In the genomic region with DNA sequence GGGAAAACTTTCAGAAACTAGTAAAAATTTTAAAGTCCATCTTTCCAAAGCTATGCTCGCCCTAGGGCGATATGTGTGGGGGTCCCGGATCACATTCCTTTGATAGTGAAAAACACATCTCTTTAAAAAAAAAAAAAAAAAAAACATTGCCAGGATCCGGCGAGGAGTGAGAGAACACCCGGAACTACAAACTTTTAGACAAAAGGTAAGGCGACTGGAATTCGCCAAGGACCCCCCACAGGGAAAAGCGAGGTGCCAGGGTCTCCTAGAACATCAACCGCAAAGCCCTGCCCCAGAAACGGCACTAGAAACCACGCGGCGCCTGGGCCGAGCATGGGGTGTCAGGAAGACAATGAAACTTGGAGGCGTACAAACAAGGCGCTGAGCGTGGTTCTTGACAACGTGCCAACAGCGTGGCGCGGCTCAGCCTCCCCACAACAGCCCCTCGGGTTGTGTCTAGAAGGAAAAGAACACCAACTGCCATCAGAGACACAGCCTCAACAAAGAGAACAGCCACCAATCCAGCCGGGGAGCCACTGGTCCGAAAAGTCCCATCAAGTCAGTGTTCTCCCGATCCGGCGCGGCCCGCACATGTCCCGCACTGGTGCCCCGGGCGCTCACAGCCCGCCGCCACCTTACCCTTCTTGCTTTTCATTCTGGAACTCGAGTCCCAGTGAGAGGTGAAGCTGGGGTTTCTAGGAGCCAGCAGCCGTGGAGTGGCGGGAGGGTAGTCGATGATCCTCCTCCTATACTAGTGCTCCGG, we compare ENCODE assay signal across 8 mouse cellular contexts. TPM values are rescaled to one million over a fixed set of nuclear protein-coding genes. Genes with fewer than 3 reads are reported as not detected.
DNase-seq lines count a peak whose midpoint lies in the region; ATAC-seq and TF ChIP-seq lines count a peak whose summit lies in the region.

No protein-coding gene starts in this region.

- TF ChIP-seq POLR2A in small intestine, adult 2 months (IDR thresholded peaks at IDR 0.05; ENCODE audit: low read depth, low read length), result no peak

- TF ChIP-seq CTCF in small intestine, adult 2 months (IDR thresholded peaks at IDR 0.05; ENCODE audit: extremely low read depth, insufficient read length, insufficient replicate concordance, low read depth, low read length), result no peak

- peak; percentile 83 for DNase-seq in 3134 (ENCODE audit: extremely low read depth, insufficient read length, low spot score)
- DNase-seq in MN1 (ENCODE audit: low spot score), result peak; percentile 72
- DNase-seq in embryonic facial prominence, embryonic 10.5 days (ENCODE audit: low spot score), result peak; percentile 76
- DNase-seq in heart, embryonic 10.5 days (ENCODE audit: low spot score), result peak; percentile 81
- peak; percentile 57 for DNase-seq in lung, postnatal 25 days (ENCODE audit: low spot score)

- no peaks in the 10 kb centered on the region for H3K27me3 ChIP-seq in embryonic facial prominence, embryonic 10.5 days (replicated peaks; ENCODE audit: low read depth, poor library complexity, severe bottlenecking)
- no peaks in the 10 kb centered on the region for H3K27me3 ChIP-seq in heart, embryonic 10.5 days (ENCODE audit: insufficient read depth, poor library complexity, severe bottlenecking)
- H3K27me3 ChIP-seq in kidney, embryonic 15.5 days, result no peaks in the 10 kb centered on the region
- no peaks in the 10 kb centered on the region for H3K27me3 ChIP-seq in small intestine, adult 2 months (ENCODE audit: control insufficient read depth, insufficient read depth, low read length)

- peaks cover 55% of the 10 kb centered on the region for H3K4me1 ChIP-seq in embryonic facial prominence, embryonic 10.5 days
- peaks cover 12% of the 10 kb centered on the region for H3K4me1 ChIP-seq in heart, embryonic 10.5 days
- H3K4me1 ChIP-seq in kidney, embryonic 15.5 days, result peaks cover 35% of the 10 kb centered on the region
- H3K4me1 ChIP-seq in small intestine, adult 2 months (ENCODE audit: control insufficient read depth, insufficient read depth, insufficient read length, low read length), result peaks cover 9% of the 10 kb centered on the region

- peaks cover 11% of the 10 kb centered on the region for H3K36me3 ChIP-seq in embryonic facial prominence, embryonic 10.5 days (replicated peaks)
- H3K36me3 ChIP-seq in heart, embryonic 10.5 days, result peaks cover 4% of the 10 kb centered on the region; the same call in 1 of the 2 replicates
- H3K36me3 ChIP-seq in kidney, embryonic 15.5 days, result peaks cover 7% of the 10 kb centered on the region
- H3K36me3 ChIP-seq in small intestine, adult 2 months (ENCODE audit: control insufficient read depth, insufficient read depth, low read length), result no peaks in the 10 kb centered on the region

- peak overlapping the region; percentile 98 for H3K27ac ChIP-seq in embryonic facial prominence, embryonic 10.5 days (replicated peaks)
- H3K27ac ChIP-seq in heart, embryonic 10.5 days, result peak overlapping the region; percentile 93
- peak overlapping the region; percentile 98 for H3K27ac ChIP-seq in kidney, embryonic 15.5 days
- H3K27ac ChIP-seq in small intestine, adult 2 months (ENCODE audit: insufficient read depth, low read depth, low read length), result peak overlapping the region; percentile 91

- no peaks in the 10 kb centered on the region for H3K9me3 ChIP-seq in embryonic facial prominence, embryonic 10.5 days
- no peaks in the 10 kb centered on the region for H3K9me3 ChIP-seq in heart, embryonic 10.5 days
- H3K9me3 ChIP-seq in kidney, embryonic 15.5 days (replicated peaks), result no peaks in the 10 kb centered on the region

- ATAC-seq in kidney, embryonic 15.5 days (replicated peaks; ENCODE audit: low FRiP score), result peak; percentile 19
- no peak for ATAC-seq in monocyte, adult 5-6 weeks (replicated peaks; ENCODE audit: insufficient number of reproducible peaks, low FRiP score, low TSS enrichment, poor library complexity, severe bottlenecking)

- H3K4me2 ChIP-seq in kidney, embryonic 15.5 days, result peak overlapping the region; percentile 94

- H3K9ac ChIP-seq in kidney, embryonic 15.5 days, result peak overlapping the region; percentile 71

- peak overlapping the region; percentile 89 for H3K4me3 ChIP-seq in embryonic facial prominence, embryonic 10.5 days
- peak overlapping the region; percentile 82 for H3K4me3 ChIP-seq in heart, embryonic 10.5 days
- peak overlapping the region; percentile 65 for H3K4me3 ChIP-seq in kidney, embryonic 15.5 days (replicated peaks)
- H3K4me3 ChIP-seq in small intestine, adult 2 months (ENCODE audit: low read depth, low read length), result peak overlapping the region; percentile 70

- WGBS in embryonic facial prominence, embryonic 10.5 days, result under 1% methylated on average over 40 of the region's 40 CpGs
- WGBS in heart, embryonic 10.5 days, result under 1% methylated on average over 40 of the region's 40 CpGs
- under 1% methylated on average over 40 of the region's 40 CpGs for WGBS in kidney, embryonic 15.5 days
- whole genome bisulfite sequencing in small intestine, adult 2 months, result under 1% methylated on average over 40 of the region's 40 CpGs

RNA-seq across cellular contexts. Expression of gene Tgif1, which starts 2.9 kb away (rescaled TPM):
- 110 and 112 TPM in 2 replicates for polyA plus RNA-seq in embryonic facial prominence, embryonic 10.5 days (2016; fragmentation: Nextera tagmentation; extraction: Ambion mirVana)
- 31.5 and 58.1 TPM in 2 replicates for polyA plus RNA-seq in heart, embryonic 10.5 days (2016; fragmentation: Nextera tagmentation; extraction: Ambion mirVana)
- 87.9 and 89.6 TPM in 2 replicates for polyA plus RNA-seq in kidney, embryonic 15.5 days (2015; fragmentation: Nextera tagmentation; extraction: Ambion mirVana)
- 10.9 and 26.4 TPM in 2 replicates for polyA plus RNA-seq in small intestine, adult 2 months (2012; rRNA removed)
- 79.7 to 125 TPM (median 111 TPM) in 3 replicates for total RNA-seq in monocyte, adult 5-6 weeks (2017)
